Mouse (Mus musculus): Measurements from ENCODE around the gene D230025D16Rik. TPM values are rescaled to one million over a fixed set of nuclear protein-coding genes. Genes with fewer than 3 reads are reported as not detected.
"Not testable (repeated sequence)": the region's sequence is repeated elsewhere in the genome, so short reads cannot be mapped to it uniquely, and the experiment has no call there.

D230025D16Rik gene
- 35.4 and 36.1 TPM in 2 replicates for polyA plus RNA-seq (2014; fragmentation: Nextera tagmentation; extraction: Ambion mirVana)

- no peaks in the 10 kb centered on the region for H3K9me3 ChIP-seq (ENCODE audit: low read depth, low read length)
- DNase-seq (peak; percentile 99), ATAC-seq (ENCODE audit: insufficient read depth) (peak; percentile 95)
- H3K4me3 ChIP-seq (ENCODE audit: low read depth, low read length) = peak within 1 kb of the TSS; percentile 98
- no peaks in the 10 kb centered on the region for H3K27me3 ChIP-seq (ENCODE audit: insufficient read depth, low read length)
- 2% methylated on average over 34 of the region's 34 CpGs for WGBS
- H3K9ac ChIP-seq = peak within 1 kb of the TSS; percentile 87
- peaks cover 10% of the 10 kb centered on the region for H3K4me1 ChIP-seq (ENCODE audit: insufficient read depth)
- H3K27ac ChIP-seq (ENCODE audit: low read depth) = peak within 1 kb of the TSS; percentile 90
- peak within 1 kb of the TSS; percentile 82 for H3K4me2 ChIP-seq
- H3K36me3 ChIP-seq (ENCODE audit: insufficient read depth) = no peaks in the 10 kb centered on the region
- TF ChIP-seq CTCF (IDR thresholded peaks at IDR 0.05; ENCODE audit: low read depth) = no peak
Observed at GRCm38 (mm10) chr8:105224413-105225271, at the start of gene D230025D16Rik. Gene D230025D16Rik, plus strand, starts transcription at chr8:105225145.

- H3K27me3 ChIP-seq (ENCODE audit: insufficient read depth, low read length); H3K4me2 ChIP-seq; H3K9ac ChIP-seq; H3K4me1 ChIP-seq (ENCODE audit: insufficient read depth); DNase-seq; H3K4me3 ChIP-seq (ENCODE audit: low read depth, low read length); H3K27ac ChIP-seq (ENCODE audit: low read depth); H3K9me3 ChIP-seq (ENCODE audit: low read depth, low read length); ATAC-seq (ENCODE audit: insufficient read depth): not testable (repeated sequence)
- 98% methylated on average over 3 of the region's 3 CpGs for WGBS
- H3K36me3 ChIP-seq (ENCODE audit: insufficient read depth) = peaks cover 43% of the 10 kb centered on the region
Observed at GRCm38 (mm10) chr8:105175287-105175686, 49.7 kb upstream of the D230025D16Rik start.

- no peak overlapping the region for H3K4me2 ChIP-seq
- H3K36me3 ChIP-seq (ENCODE audit: insufficient read depth) = peaks cover 57% of the 10 kb centered on the region
- no peaks in the 10 kb centered on the region for H3K9me3 ChIP-seq (ENCODE audit: low read depth, low read length)
- H3K4me1 ChIP-seq (ENCODE audit: insufficient read depth) = 0 out of 2 replicates have a peak, but pooled peaks cover 1% of the 10 kb centered on the region
- no peak overlapping the region for H3K9ac ChIP-seq
- no peaks in the 10 kb centered on the region for H3K27me3 ChIP-seq (ENCODE audit: insufficient read depth, low read length)
- DNase-seq (no peak), ATAC-seq (ENCODE audit: insufficient read depth) (no peak)
- WGBS = 88% methylated on average over 6 of the region's 6 CpGs
- H3K27ac ChIP-seq (ENCODE audit: low read depth) = no peak overlapping the region
- no peak overlapping the region for H3K4me3 ChIP-seq (ENCODE audit: low read depth, low read length)
- TF ChIP-seq CTCF (IDR thresholded peaks at IDR 0.05; ENCODE audit: low read depth) = no peak
Observed at GRCm38 (mm10) chr8:105178211-105178800, 46.6 kb upstream of the D230025D16Rik start.

- peaks cover 58% of the 10 kb centered on the region for H3K36me3 ChIP-seq (ENCODE audit: insufficient read depth)
- H3K4me2 ChIP-seq = no peak overlapping the region
- no peaks in the 10 kb centered on the region for H3K4me1 ChIP-seq (ENCODE audit: insufficient read depth)
- TF ChIP-seq CTCF (IDR thresholded peaks at IDR 0.05; ENCODE audit: low read depth) = no peak
- ATAC-seq (ENCODE audit: insufficient read depth) = no peak
- no peaks in the 10 kb centered on the region for H3K9me3 ChIP-seq (ENCODE audit: low read depth, low read length)
- H3K27me3 ChIP-seq (ENCODE audit: insufficient read depth, low read length) = no peaks in the 10 kb centered on the region
- no peak for DNase-seq
- no peak overlapping the region for H3K4me3 ChIP-seq (ENCODE audit: low read depth, low read length)
- no peak overlapping the region for H3K27ac ChIP-seq (ENCODE audit: low read depth)
- WGBS = 59% methylated on average over 1 of the region's 1 CpGs
- no peak overlapping the region for H3K9ac ChIP-seq
Observed at GRCm38 (mm10) chr8:105182201-105182600, 42.7 kb upstream of the D230025D16Rik start.

GRCm38 (mm10) chr8:105186467-105187005 is 38.4 kb upstream of the D230025D16Rik start:
- no peak overlapping the region for H3K4me2 ChIP-seq
- no peak for TF ChIP-seq CTCF (IDR thresholded peaks at IDR 0.05; ENCODE audit: low read depth)
- H3K4me1 ChIP-seq (ENCODE audit: insufficient read depth) = no peaks in the 10 kb centered on the region
- no peak for ATAC-seq (ENCODE audit: insufficient read depth)
- no peak overlapping the region for H3K4me3 ChIP-seq (ENCODE audit: low read depth, low read length)
- no peaks in the 10 kb centered on the region for H3K9me3 ChIP-seq (ENCODE audit: low read depth, low read length)
- no peak for DNase-seq
- H3K27me3 ChIP-seq (ENCODE audit: insufficient read depth, low read length) = no peaks in the 10 kb centered on the region
- 65% methylated on average over 1 of the region's 1 CpGs for WGBS
- H3K36me3 ChIP-seq (ENCODE audit: insufficient read depth) = peaks cover 42% of the 10 kb centered on the region
- H3K9ac ChIP-seq = no peak overlapping the region
- no peak overlapping the region for H3K27ac ChIP-seq (ENCODE audit: low read depth)

- Histone ChIP-seq H3K4me1 (ENCODE audit: insufficient read depth) (no peaks in the 10 kb centered on the region), H3K9ac (no peak overlapping the region), H3K27ac (ENCODE audit: low read depth) (no peak overlapping the region), H3K9me3 (ENCODE audit: low read depth, low read length) (no peaks in the 10 kb centered on the region), H3K4me2 (no peak overlapping the region), H3K36me3 (ENCODE audit: insufficient read depth) (peaks cover 45% of the 10 kb centered on the region), H3K4me3 (ENCODE audit: low read depth, low read length) (no peak overlapping the region), H3K27me3 (ENCODE audit: insufficient read depth, low read length) (no peaks in the 10 kb centered on the region)
- WGBS = 93% methylated on average over 5 of the region's 5 CpGs
- no peak for ATAC-seq (ENCODE audit: insufficient read depth)
- DNase-seq = no peak
- TF ChIP-seq CTCF (IDR thresholded peaks at IDR 0.05; ENCODE audit: low read depth) = no peak
Observed at GRCm38 (mm10) chr8:105192182-105192581, 32.8 kb upstream of the D230025D16Rik start.

GRCm38 (mm10) chr8:105205748-105206147 is 19.2 kb upstream of the D230025D16Rik start:
- DNase-seq (no peak), ATAC-seq (ENCODE audit: insufficient read depth) (no peak)
- no peaks in the 10 kb centered on the region for H3K9me3 ChIP-seq (ENCODE audit: low read depth, low read length)
- H3K4me3 ChIP-seq (ENCODE audit: low read depth, low read length) = no peak overlapping the region
- H3K27me3 ChIP-seq (ENCODE audit: insufficient read depth, low read length) = no peaks in the 10 kb centered on the region
- no peak for TF ChIP-seq CTCF (IDR thresholded peaks at IDR 0.05; ENCODE audit: low read depth)
- H3K9ac ChIP-seq = no peak overlapping the region
- peaks cover 58% of the 10 kb centered on the region for H3K36me3 ChIP-seq (ENCODE audit: insufficient read depth)
- no peak overlapping the region for H3K27ac ChIP-seq (ENCODE audit: low read depth)
- H3K4me1 ChIP-seq (ENCODE audit: insufficient read depth) = no peaks in the 10 kb centered on the region
- H3K4me2 ChIP-seq = no peak overlapping the region
- 73% methylated on average over 1 of the region's 1 CpGs for WGBS
